Mouse (Mus musculus) stomach, postnatal 0 days (tissue): ENCODE data around the gene Spint1.

Experiments
- CTCF ChIP-seq: IDR thresholded peaks from 2 replicates; pipeline ENCODE4 v1.5.1; 2016; ENCODE audit warnings: antibody characterized with exemption, low read depth, mild to moderate bottlenecking, moderate library complexity
- EP300 ChIP-seq: optimal IDR thresholded peaks from 2 replicates; pipeline ENCODE3; 2016; ENCODE audit warnings: antibody characterized with exemption

GRCm38 (mm10) chr2:119281899-119282565 lies 44.9 kb downstream of the Spint1 start:
- TF ChIP-seq EP300 (no peak), CTCF (no peak)
